Mouse (Mus musculus) spleen, adult 2 months (tissue): ENCODE data around the gene Abcb11. TPM values are rescaled to one million over a fixed set of nuclear protein-coding genes. Genes with fewer than 3 reads are reported as not detected.
"Not testable (repeated sequence)": the region's sequence is repeated elsewhere in the genome, so short reads cannot be mapped to it uniquely, and the experiment has no call there.

Experiments
- DNase-seq, 2 experiments: peaks; one replicate each; pipeline versions ENCODE4 v3.0.0 to v3.0.0-alpha.2; 2012 to 2021; ENCODE audit warnings: low spot score in 2 of 2, low read depth in 1 of 2
- H3K27ac ChIP-seq: fragments of 200-500 bp; 2 replicates; pipeline ENCODE4 v1.5.1; 2012; ENCODE audit warnings: low read length, inconsistent platforms; ENCODE audit not compliant: insufficient read depth
- H3K27me3 ChIP-seq: fragments of 200-500 bp; 2 replicates; pipeline ENCODE4 v1.6.1; 2012; ENCODE audit warnings: mild to moderate bottlenecking, moderate library complexity, low read length, inconsistent platforms; ENCODE audit not compliant: control insufficient read depth, insufficient read depth
- H3K36me3 ChIP-seq: fragments of 200-500 bp; 2 replicates; pipeline ENCODE4 v1.6.1; 2012; ENCODE audit warnings: mild to moderate bottlenecking, low read length, inconsistent platforms; ENCODE audit not compliant: control insufficient read depth, insufficient read depth
- H3K4me1 ChIP-seq: fragments of 200-500 bp; 2 replicates; pipeline ENCODE4 v1.6.1; 2011; ENCODE audit warnings: inconsistent platforms; ENCODE audit not compliant: control insufficient read depth, insufficient read depth, insufficient read length
- H3K4me3 ChIP-seq: fragments of 200-500 bp; 2 replicates; pipeline ENCODE4 v1.5.1; 2011; ENCODE audit warnings: mild to moderate bottlenecking, inconsistent platforms; ENCODE audit not compliant: insufficient read depth, insufficient read length; ENCODE audit errors: extremely low read depth
- CTCF ChIP-seq: fragments of 200-500 bp; IDR thresholded peaks from 2 replicates; pipeline ENCODE4 v1.5.1; 2011; ENCODE audit warnings: mild to moderate bottlenecking, inconsistent platforms; ENCODE audit not compliant: insufficient read depth, insufficient read length, insufficient replicate concordance; ENCODE audit errors: extremely low read depth
- POLR2A ChIP-seq: fragments of 200-500 bp; IDR thresholded peaks from 2 replicates; pipeline ENCODE4 v1.6.1; 2011; ENCODE audit warnings: low read depth, low read length, inconsistent platforms
- WGBS: fragments of 180-500 bp; shearing (Covaris S2); methylation state at CpG from one replicate; pipeline ENCODE4 v1.1.7; 2018; 5-methylcytosine and 5-hydroxymethylcytosine counted together
- polyA plus RNA-seq: library from polyadenylated mRNA; depleted of rRNA; stranded (reverse); fragments of >200 nt; gene quantifications from 2 replicates; pipeline ENCODE4 v1.2.3, GENCODE M21; 2012

Abcb11 gene
- polyA plus RNA-seq, 1 experiment: not detected

DNA sequence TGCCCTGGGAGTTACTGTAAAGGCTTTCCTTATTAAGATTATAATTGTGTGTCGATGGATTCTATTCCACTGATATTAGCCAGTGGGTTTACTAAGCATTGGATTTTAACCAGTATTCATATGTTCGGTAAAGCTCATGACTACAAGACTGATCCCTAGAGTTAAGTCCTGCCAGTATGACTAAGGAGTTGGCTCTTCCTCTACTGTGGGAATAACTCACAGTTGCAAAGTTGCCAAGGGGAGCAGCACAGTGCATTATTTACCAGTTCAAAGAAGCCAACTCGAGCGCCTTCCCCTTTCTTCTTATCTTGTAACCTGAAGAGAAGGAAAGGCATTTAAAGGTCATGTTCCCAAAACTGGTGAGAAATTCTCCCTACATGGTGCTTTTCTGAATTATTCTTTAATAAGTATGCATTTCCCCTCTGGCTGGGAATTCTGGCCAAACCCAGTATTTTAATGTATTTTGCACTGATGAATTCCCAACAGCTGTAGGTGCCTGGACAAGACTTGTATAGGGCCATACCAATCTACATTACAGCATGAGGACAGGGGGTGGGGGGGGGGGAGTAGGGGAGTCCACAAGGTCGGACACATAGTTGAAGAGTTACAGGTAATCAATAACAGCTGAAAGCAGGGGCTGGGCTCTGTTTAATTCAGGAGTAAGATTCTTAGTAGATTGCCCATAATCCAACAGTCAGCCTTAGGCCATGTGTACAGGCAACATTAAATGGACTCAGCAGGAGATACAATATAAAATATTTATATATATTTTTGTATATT lies 17.3 kb downstream of the Abcb11 start:
- DNase-seq: no peak
- WGBS: 83% methylated on average over 5 of the region's 5 CpGs
- H3K27ac ChIP-seq: no peak overlapping the region
- H3K4me3 ChIP-seq: no peak overlapping the region
- H3K36me3 ChIP-seq: no peaks in the 10 kb centered on the region
- TF ChIP-seq POLR2A: no peak
- TF ChIP-seq CTCF: no peak
- H3K27me3 ChIP-seq: no peaks in the 10 kb centered on the region
- no peaks in the 10 kb centered on the region for H3K4me1 ChIP-seq

- H3K4me3 ChIP-seq: no peak overlapping the region
- H3K36me3 ChIP-seq: no peaks in the 10 kb centered on the region
- no peaks in the 10 kb centered on the region for H3K27me3 ChIP-seq
- 90% methylated on average over 4 of the region's 4 CpGs for WGBS
- DNase-seq: no peak
- no peaks in the 10 kb centered on the region for H3K4me1 ChIP-seq
- TF ChIP-seq POLR2A: no peak
- H3K27ac ChIP-seq: no peak overlapping the region
Observed at GRCm38 (mm10) chr2:69323018-69323417, 19.4 kb downstream of the Abcb11 start.

GRCm38 (mm10) chr2:69321457-69321856 lies 21.0 kb downstream of the Abcb11 start:
- no peak for DNase-seq
- no peaks in the 10 kb centered on the region for H3K4me1 ChIP-seq
- TF ChIP-seq CTCF (no peak), POLR2A (no peak)
- H3K36me3 ChIP-seq: no peaks in the 10 kb centered on the region
- no peaks in the 10 kb centered on the region for H3K27me3 ChIP-seq
- no peak overlapping the region for H3K27ac ChIP-seq
- no peak overlapping the region for H3K4me3 ChIP-seq
- 79% methylated on average over 5 of the region's 5 CpGs for WGBS

DNA sequence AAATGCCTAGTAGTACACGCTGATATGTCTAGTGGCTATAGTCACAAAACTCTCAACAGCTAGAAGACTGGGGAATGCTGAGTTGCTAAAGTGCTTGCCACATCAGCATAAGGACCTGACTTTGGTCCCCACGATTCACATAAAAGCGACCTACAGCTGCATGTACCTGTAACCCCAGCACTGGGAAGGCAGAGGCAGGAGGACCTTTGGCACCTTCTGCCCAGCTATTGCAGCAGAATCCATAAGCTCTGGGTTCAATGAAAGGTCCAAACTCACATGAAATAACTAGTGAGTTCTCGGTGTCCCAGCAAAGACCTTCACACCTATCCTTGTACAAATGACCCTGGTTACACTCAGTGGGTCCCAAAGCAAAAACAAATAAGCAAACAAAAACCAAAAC lies 31.1 kb downstream of the Abcb11 start:
- no peak for DNase-seq
- Histone ChIP-seq H3K27ac (no peak overlapping the region), H3K4me3 (no peak overlapping the region), H3K4me1 (no peaks in the 10 kb centered on the region), H3K27me3 (no peaks in the 10 kb centered on the region), H3K36me3 (no peaks in the 10 kb centered on the region)
- TF ChIP-seq POLR2A (no peak), CTCF (no peak)
- WGBS: 93% methylated on average over 4 of the region's 4 CpGs

- 56% methylated on average over 6 of the region's 6 CpGs for WGBS
- no peak for TF ChIP-seq CTCF
- no peak for TF ChIP-seq POLR2A
- Histone ChIP-seq H3K4me3 (no peak overlapping the region), H3K27ac (no peak overlapping the region), H3K36me3 (no peaks in the 10 kb centered on the region), H3K4me1 (no peaks in the 10 kb centered on the region), H3K27me3 (no peaks in the 10 kb centered on the region)
- no peak for DNase-seq
Observed at GRCm38 (mm10) chr2:69308136-69308535, 34.3 kb downstream of the Abcb11 start.

- not testable (repeated sequence) for DNase-seq, H3K36me3 ChIP-seq, H3K4me3 ChIP-seq, H3K27ac ChIP-seq, H3K4me1 ChIP-seq, H3K27me3 ChIP-seq
- 87% methylated on average over 6 of the region's 6 CpGs for WGBS
Observed at GRCm38 (mm10) chr2:69300568-69300967, 41.8 kb downstream of the Abcb11 start.

GRCm38 (mm10) chr2:69294508-69294907 lies 47.9 kb downstream of the Abcb11 start:
- Histone ChIP-seq H3K4me3 (no peak overlapping the region), H3K27me3 (no peaks in the 10 kb centered on the region)
- no peak for DNase-seq

More at GRCm38 (mm10) chr2:69294508-69294907, 47.9 kb downstream of the Abcb11 start:
- TF ChIP-seq POLR2A (no peak), CTCF (no peak)
- no peak overlapping the region for H3K27ac ChIP-seq
- no peaks in the 10 kb centered on the region for H3K36me3 ChIP-seq
- H3K4me1 ChIP-seq: no peaks in the 10 kb centered on the region
